Mouse (Mus musculus): ENCODE results near the gene Atp5j2. TPM values are rescaled to one million over a fixed set of nuclear protein-coding genes. Genes with fewer than 3 reads are reported as not detected.
A peak's percentile ranks its signal among the peaks of the same experiment; 100 is the strongest.

Atp5j2 gene
- total RNA-seq, 2 experiments from 2014 or later: 1,052 to 1,137 TPM

- intact Hi-C loops (cut with DNase I): loop anchor here (2.0 kb wide), 2 partner anchors 21 to 27 kb away; partner anchors contain the start of genes Cpsf4 and Ptcd1
- peak; percentile 90 for DNase-seq (ENCODE audit: low spot score)
These were observed 52.0 kb downstream of the Atp5j2 start, which contains the start of the genes Pdap1 and Bud31 for GRCm38 (mm10) chr5:145139571-145140519. Pdap1 (minus strand) TSS chr5:145140238. Bud31 (plus strand) TSS chr5:145140362.

DNA sequence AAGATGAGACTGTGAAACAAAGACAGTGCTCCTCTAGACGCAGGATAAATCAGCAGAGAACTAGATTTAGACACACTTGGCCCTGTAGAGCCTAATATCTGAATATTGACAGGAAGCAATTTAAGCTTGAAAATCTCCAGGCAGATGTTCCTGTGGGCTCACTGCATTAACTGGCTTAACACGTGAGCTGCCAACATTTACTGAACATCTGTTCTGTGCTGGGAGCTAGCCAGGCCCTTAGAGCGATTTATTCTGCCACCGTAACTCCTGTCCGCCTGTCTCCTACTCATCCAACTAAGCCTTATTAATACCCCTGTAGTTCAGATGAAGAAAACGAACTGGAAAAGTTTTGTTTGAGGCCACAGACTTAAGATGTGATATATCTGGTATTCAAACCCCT, 53.0 kb downstream of the Atp5j2 start:
- no peak for DNase-seq (ENCODE audit: low spot score)
- intact Hi-C loops (cut with DNase I): loop anchor here (1.0 to 2.0 kb wide), 2 partner anchors 20 to 55 kb away; partner anchors contain the start of gene Kpna7

Other genes with a start within 250 kb of the Atp5j2 start
- gene Smurf1, start 226.2 kb downstream of the Atp5j2 start, total RNA-seq (2021): 10 to 100 TPM; 21.9 to 27.6 TPM
- gene Gm4871, start 159.3 kb downstream of the Atp5j2 start, total RNA-seq (2021): not detected
- not detected for gene 1700018F24Rik, start 149.1 kb downstream of the Atp5j2 start, total RNA-seq (2021)
- gene Arpc1a, start 108.2 kb downstream of the Atp5j2 start, total RNA-seq (2021): 10 to 100 TPM; 56.8 to 68.1 TPM
- gene Kpna7, start 108.0 kb downstream of the Atp5j2 start, total RNA-seq (2021): not detected
- gene Arpc1b, start 77.8 kb downstream of the Atp5j2 start, total RNA-seq (2021): 10 to 100 TPM; 75.3 to 85.4 TPM
- 10 to 100 TPM; 37.8 to 40.3 TPM for gene Pdap1, start 51.8 kb downstream of the Atp5j2 start, total RNA-seq (2021)
- gene Bud31, start 51.7 kb downstream of the Atp5j2 start, total RNA-seq (2021): 10 to 100 TPM; 53.5 to 62.6 TPM
- 10 to 100 TPM; 27.9 to 28.6 TPM for gene Ptcd1, start 25.0 kb downstream of the Atp5j2 start, total RNA-seq (2021)
- 10 to 100 TPM in 1 of 2 experiments, 1 to 10 TPM in 1; 9.6 to 11.1 TPM for gene Cpsf4, start 24.8 kb downstream of the Atp5j2 start, total RNA-seq (2021)
- 1 to 10 TPM; 6.2 to 7.2 TPM for gene Zkscan14, start 9.8 kb upstream of the Atp5j2 start, total RNA-seq (2021)
- 10 to 100 TPM in 1 of 2 experiments, 1 to 10 TPM in 1; 9.4 to 11.0 TPM for gene Zkscan5, start 12.5 kb upstream of the Atp5j2 start, total RNA-seq (2021)
- 10 to 100 TPM; 26.1 to 28.0 TPM for gene Zfp655, start 39.7 kb upstream of the Atp5j2 start, total RNA-seq (2021)
- 10 to 100 TPM; 10.6 to 13.0 TPM for gene Zscan25, start 88.4 kb upstream of the Atp5j2 start, total RNA-seq (2021)
- not detected for gene Cyp3a57, start 153.2 kb upstream of the Atp5j2 start, total RNA-seq (2021)